Mouse (Mus musculus) gastrocnemius, postnatal 36 days (tissue): ENCODE measurements around the gene Rab33b. TPM values are rescaled to one million over a fixed set of nuclear protein-coding genes. Genes with fewer than 3 reads are reported as not detected.
"Not testable (repeated sequence)": the region's sequence is repeated elsewhere in the genome, so short reads cannot be mapped to it uniquely, and the experiment has no call there.

Source experiments
- DNase-seq, 2 experiments: peaks; one replicate each; pipeline ENCODE4 v3.0.0; 2022
- intact Hi-C: fragments of 180-260 bp; cut with DNase I; formaldehyde crosslinking; loops from one replicate; pipeline ENCODE4 v1.15.1; 2025
- long read RNA-seq, 2 experiments: library from polyadenylated mRNA; stranded (forward); transcript quantifications; one replicate each; pipeline ENCODE4 v2.0.0; 2021
- total RNA-seq, 2 experiments: library from RNA; stranded (reverse); gene quantifications; 2 replicates each; pipeline ENCODE4 v1.2.3; 2021

Gene Rab33b
- 1 to 10 TPM; 4.8 to 7.1 TPM for total RNA-seq
- long read RNA-seq, experiment 1, transcript Rab33b-201 (2 exons, 3,492 nt): major isoform, 9 of 10 reads
- long read RNA-seq, experiment 1, partial matches to known transcripts: 0 of 10 reads
- long read RNA-seq, experiment 1, other reads (novel, unspliced or antisense): 1 of 10 reads
- long read RNA-seq, experiment 2, transcript Rab33b-201 (2 exons, 3,492 nt): major isoform, 11 of 12 reads
- long read RNA-seq, experiment 2, partial matches to known transcripts: 0 of 12 reads
- long read RNA-seq, experiment 2, other reads (novel, unspliced or antisense): 1 of 12 reads

- peak; percentile 94 to 97 for DNase-seq
- intact Hi-C loops: no loop called here
Measured at GRCm38 (mm10) chr3:51483741-51484359, at the start of gene Rab33b. TSS of gene Rab33b (plus strand) at chr3:51483920.

GRCm38 (mm10) chr3:51434364-51434763 lies 49.4 kb upstream of the Rab33b start:
- intact Hi-C loops, DNase-seq: not testable (repeated sequence)

DNA sequence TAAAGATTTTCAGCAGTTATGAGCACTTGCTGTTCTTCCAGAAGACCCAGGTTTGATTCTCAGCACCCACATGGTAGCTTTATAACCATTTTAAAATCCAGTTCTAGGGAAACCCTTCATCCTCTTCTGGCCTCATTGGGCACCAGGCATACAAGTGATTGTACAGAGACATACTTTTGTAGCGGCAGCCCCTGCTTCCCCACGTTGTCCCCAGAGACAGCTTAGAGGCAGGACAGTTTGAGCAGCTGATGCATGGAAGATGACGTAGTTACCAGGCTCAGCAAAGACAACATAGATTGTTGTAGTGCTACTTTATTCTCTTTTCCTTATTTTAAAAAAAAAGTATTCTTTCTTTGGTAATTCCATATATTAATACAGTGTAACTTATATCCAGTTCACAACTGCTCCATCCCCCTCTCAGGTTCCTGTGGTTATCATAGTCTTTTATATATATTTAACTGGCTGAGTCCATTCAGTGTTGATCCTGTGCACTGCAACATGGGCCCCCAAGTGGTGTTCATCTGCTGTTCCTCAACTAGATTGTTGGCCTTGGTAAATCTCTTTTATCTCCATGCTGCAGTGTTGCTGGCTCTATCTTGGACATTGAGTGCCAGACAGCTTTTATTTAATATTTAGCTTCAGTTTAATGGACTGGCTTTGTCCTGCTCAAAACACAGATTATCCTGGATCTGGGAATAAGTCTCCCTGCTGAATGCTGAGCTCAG lies 48.7 kb upstream of the Rab33b start:
- intact Hi-C loops: no loop called here
- no peak for DNase-seq

GRCm38 (mm10) chr3:51468530-51468929 lies 15.2 kb upstream of the Rab33b start:
- no peak for DNase-seq
- intact Hi-C loops: no loop called here

DNA sequence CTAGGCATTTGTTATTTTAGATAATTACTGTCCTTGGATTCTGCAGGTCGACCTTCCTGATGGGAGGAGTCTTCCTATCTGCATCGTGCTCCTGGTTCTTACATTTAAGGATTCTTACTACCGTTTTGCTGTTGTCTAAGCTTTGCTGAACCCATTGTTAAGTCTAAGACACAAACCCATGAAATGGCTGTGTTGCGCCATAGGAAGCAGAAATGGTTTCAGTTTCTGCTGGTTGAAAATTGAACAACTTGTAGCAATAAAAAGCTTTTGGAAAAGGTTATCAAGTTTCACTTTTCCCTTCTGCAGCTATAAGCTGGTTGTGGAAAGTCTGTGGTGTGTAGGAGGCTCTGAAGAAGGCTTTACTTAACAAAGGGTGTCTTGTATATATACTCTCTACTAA lies 8.0 kb upstream of the Rab33b start:
- no peak for DNase-seq
- intact Hi-C loops: no loop called here

DNA sequence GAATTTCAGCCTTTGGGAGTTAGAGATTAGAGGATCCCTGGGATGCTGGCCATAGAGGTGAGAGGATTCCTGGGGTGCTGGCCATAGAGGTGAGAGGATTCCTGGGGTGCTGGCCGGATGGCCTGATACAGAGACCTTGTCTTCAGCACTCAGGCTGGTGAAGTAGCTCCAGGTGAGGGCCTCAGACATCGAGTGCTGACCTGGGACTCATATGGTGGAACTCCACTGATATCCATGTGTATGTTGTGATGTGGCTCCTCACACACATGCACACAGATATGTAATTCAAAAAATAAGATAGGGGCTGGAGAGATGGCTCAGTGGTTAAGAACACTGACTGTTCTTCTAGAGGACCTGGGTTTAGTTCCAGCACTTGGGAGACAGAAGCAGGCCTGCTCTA lies 3.8 kb upstream of the Rab33b start:
- intact Hi-C loops: loop anchor here (2.0 kb wide), 1 partner anchor 763 kb away; no protein-coding TSS in a partner anchor

GRCm38 (mm10) chr3:51481059-51481458 lies 2.7 kb upstream of the Rab33b start:
- peak in 1 of 2 experiments; percentile 16 for DNase-seq
- intact Hi-C loops: loop anchor here (2.0 kb wide), 1 partner anchor 762 kb away; no protein-coding TSS in a partner anchor

More for the DNA sequence above, 3.8 kb upstream of the Rab33b start:
- DNase-seq: no peak

DNA sequence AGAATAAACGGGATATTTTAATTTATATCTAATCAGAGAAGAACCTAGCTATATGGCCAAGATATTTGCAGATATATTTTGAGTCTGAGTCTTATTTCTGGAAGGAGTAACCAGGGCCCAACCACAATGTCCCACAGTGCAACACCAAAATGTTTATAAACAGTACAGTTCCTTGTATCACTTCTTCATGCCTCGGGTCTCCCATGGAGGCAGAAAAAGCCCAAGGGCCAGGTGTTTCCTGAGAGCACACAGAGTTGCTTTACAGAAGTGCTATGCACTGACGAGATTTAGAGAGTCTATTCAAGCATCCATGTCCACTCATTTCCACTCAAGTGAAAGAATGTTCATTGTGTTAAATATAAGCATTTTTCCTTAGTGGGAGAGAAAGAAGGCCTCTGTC lies 1.8 kb upstream of the Rab33b start:
- DNase-seq: no peak
- intact Hi-C loops: loop anchor here (2.0 kb wide), 1 partner anchor 761 kb away; no protein-coding TSS in a partner anchor

GRCm38 (mm10) chr3:51482781-51483180 lies 939 bp upstream of the Rab33b start:
- intact Hi-C loops: no loop called here
- no peak for DNase-seq

DNA sequence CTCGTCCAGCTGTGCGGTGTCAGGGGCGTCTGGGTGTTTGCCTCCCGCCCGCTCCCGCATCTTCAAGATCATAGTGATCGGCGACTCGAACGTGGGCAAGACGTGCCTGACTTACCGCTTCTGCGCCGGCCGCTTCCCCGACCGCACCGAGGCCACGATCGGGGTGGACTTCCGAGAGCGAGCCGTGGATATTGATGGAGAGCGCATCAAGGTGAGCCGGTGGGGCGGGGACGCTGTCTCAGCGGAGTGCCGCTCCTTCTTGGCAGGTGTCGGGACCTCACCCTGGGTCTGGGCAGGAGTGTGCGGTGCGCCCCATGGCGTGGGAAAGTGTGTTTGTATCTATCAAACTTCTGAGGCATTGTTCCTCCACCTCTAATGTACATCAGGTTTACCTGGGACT lies 650 bp downstream of the Rab33b start:
- DNase-seq: no peak
- intact Hi-C loops: no loop called here

DNA sequence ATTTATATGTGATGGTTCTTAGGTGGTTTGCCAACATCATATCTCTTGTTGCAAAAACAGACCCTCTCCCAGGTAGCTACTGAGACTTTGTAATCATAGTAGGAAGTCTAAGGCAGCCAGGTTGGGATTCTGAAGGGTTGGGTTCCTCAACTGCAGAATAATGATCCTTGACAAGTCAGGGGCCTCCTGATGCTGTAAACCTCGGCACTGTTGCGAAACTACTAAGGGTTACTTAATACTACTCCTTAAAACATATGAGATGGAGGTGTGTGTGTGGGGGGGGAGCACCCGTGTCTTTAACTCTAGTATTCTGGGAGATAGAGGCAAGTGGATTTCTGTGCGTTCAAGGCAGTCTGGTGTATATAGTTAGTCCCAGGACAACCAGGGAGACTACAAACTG lies 1.6 kb downstream of the Rab33b start:
- intact Hi-C loops: no loop called here
- DNase-seq: no peak

DNA sequence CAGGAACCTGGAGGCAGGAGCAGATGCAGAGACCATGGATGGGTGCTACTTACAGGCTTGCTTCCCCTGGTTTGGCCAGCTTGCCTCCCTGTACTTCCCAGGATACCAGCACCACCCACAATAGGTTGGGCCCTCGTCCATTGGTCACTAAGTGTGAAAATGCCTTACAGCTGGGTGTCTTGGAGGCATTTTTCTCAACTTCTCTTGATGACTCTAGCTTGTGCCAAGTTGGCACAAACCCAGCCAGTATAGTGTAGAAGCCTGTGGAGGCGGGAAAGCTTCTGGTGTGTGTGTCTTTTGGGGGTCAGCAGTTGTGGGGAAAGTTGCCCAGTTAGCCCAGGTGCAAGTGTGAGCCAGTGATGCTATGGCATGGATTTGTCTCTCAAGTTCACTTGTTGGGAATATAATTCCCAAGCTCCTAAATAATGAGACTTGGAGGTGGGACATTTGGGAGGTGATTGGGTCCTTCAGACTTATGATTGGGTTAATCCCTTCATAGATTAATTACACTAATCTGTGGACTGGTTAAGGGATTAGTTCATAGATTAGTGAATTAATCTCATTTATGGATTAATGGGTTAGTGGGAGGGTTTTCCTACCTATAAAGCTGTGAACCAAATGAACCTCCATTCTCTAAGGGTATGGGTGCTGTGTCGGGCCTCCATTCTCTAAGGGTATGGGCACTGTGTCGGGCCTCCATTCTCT lies 2.9 kb downstream of the Rab33b start:
- no peak for DNase-seq
- intact Hi-C loops: no loop called here

DNA sequence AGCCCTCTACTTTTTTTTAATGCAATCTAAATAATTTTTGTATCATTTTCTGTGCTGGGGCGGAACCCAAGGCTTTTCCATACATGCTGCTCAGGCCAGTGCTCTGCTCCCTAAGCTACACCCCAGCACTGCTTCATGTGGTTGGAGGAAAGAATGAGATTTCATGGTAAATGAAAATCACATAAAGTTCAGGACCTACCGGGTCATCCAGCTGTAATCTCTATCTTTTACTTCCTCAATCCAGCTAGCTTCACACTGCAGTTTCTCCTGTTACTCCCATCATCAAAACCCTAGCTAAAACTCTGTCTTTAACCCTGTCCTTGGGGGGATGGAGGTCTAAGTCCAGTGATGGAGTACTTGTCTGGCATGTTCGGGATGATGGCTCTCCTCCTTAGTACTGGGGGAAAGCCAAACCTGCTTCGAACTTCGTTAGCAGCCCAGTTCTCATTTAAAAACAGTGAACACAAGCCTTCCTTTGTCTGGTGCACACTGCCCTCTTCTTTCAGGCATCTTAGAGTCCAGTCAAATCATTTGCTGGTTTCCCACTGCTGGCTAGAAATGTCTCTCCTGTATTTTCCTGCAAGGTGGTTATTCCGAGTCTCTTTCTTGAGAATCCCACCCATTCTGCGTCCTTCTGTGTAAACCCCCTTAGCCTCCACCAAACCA lies 6.5 kb downstream of the Rab33b start:
- DNase-seq: no peak
- intact Hi-C loops: no loop called here

DNA sequence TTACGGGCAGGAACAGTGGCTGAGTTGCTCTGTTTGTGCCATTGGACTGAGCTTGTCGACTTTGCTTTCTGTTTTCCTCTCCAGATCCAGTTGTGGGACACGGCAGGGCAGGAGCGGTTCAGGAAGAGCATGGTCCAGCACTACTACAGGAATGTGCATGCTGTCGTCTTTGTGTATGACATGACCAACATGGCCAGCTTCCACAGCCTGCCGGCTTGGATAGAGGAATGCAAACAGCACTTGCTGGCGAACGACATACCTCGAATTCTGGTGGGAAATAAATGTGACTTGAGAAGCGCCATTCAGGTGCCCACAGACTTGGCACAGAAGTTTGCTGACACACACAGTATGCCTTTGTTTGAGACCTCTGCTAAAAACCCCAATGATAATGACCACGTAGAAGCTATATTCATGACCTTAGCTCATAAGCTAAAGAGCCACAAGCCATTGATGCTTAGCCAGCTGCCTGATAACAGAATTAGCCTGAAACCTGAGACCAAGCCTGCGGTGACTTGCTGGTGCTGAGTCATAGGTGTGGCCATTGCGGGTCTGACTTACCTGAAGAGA lies 9.6 kb downstream of the Rab33b start:
- no peak for DNase-seq
- intact Hi-C loops: no loop called here

- intact Hi-C loops: no loop called here
- DNase-seq: no peak
Measured at GRCm38 (mm10) chr3:51494466-51494865, 10.7 kb downstream of the Rab33b start.

GRCm38 (mm10) chr3:51495646-51496045 lies 11.9 kb downstream of the Rab33b start:
- no peak for DNase-seq
- intact Hi-C loops: no loop called here

- intact Hi-C loops: no loop called here
- DNase-seq: no peak
Measured at GRCm38 (mm10) chr3:51497978-51498377, 14.3 kb downstream of the Rab33b start.

DNA sequence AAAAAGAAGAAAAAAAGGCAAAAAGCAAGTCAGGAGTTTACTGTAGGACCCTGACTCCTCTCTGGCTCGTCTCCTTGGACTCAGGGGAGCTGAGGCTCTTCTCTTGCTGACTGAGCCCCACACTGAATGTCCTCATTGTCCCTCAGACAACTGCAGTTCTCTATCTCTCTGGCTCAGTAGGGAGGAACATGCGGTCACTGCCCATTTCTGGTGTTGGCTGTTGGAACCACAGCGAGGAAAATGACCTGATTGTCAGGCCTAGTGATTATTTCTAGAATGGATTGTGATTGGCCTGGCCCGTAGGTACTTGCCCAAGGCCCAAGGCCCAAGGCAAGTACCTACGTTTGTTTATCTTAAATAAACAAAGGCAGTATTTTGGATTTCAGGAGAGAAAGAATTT lies 14.9 kb downstream of the Rab33b start:
- DNase-seq: no peak
- intact Hi-C loops: no loop called here

GRCm38 (mm10) chr3:51499876-51500275 lies 16.2 kb downstream of the Rab33b start:
- DNase-seq: no peak
- intact Hi-C loops: no loop called here

DNA sequence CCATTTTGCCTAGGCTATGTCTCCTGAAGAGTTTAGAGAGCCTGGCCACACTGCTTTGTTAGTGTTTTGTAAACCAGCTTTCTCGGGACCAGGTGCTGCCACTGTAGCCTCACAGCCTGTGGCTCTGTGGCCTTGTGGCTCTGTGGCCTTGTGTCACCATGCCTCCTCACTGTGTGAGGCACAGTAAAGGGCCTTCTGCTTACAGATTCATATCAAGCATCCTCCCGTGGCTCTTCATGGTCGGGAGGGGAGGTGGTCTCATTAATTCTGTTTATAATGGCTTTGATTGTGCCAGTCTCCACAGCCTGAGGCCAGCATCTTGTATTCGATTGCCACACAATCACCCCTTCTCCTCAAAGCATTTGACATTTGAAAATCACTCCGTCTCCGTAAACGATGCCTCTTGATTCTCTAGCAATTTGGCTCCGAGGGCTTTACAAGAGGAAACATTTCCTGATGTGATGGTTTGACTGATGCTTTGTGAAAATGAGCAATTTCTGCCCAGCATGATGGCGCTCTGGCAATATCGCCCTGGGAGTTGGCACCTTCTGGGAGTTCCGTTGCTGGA lies 20.7 kb downstream of the Rab33b start:
- DNase-seq: no peak
- intact Hi-C loops: no loop called here
